Mouse (Mus musculus): ENCODE results near the gene Pip.

The Pip gene

GRCm38 (mm10) chr6:41847235-41847634, at the start of gene Pip:
Pip (plus strand) TSS chr6:41847535.
- no peak for TF ChIP-seq GATA4 (IDR thresholded peaks at IDR 0.05; ENCODE audit: insufficient replicate concordance, low read length)

- no peak for TF ChIP-seq GATA4 (IDR thresholded peaks at IDR 0.05; ENCODE audit: insufficient replicate concordance, low read length)
Observed at GRCm38 (mm10) chr6:41824086-41824485, 23.2 kb upstream of the Pip start.

GRCm38 (mm10) chr6:41829516-41829915, 17.8 kb upstream of the Pip start:
- no peak for TF ChIP-seq GATA4 (IDR thresholded peaks at IDR 0.05; ENCODE audit: insufficient replicate concordance, low read length)

GRCm38 (mm10) chr6:41852689-41853088, 5.4 kb downstream of the Pip start, which contains the start of gene Sval2:
Sval2 (plus strand) TSS chr6:41852989.
- TF ChIP-seq GATA4 (IDR thresholded peaks at IDR 0.05; ENCODE audit: insufficient replicate concordance, low read length) = no peak

GRCm38 (mm10) chr6:41864038-41864437, 16.7 kb downstream of the Pip start:
- TF ChIP-seq GATA4 (IDR thresholded peaks at IDR 0.05; ENCODE audit: insufficient replicate concordance, low read length) = no peak
